Mouse (Mus musculus) kidney, postnatal 14 days (tissue): ENCODE results near the gene Tgfbr3.

Source experiments
- DNase-seq: peaks from one replicate; pipeline ENCODE4 v3.0.0; 2022; ENCODE audit warnings: mixed read lengths

The Tgfbr3 gene

DNA sequence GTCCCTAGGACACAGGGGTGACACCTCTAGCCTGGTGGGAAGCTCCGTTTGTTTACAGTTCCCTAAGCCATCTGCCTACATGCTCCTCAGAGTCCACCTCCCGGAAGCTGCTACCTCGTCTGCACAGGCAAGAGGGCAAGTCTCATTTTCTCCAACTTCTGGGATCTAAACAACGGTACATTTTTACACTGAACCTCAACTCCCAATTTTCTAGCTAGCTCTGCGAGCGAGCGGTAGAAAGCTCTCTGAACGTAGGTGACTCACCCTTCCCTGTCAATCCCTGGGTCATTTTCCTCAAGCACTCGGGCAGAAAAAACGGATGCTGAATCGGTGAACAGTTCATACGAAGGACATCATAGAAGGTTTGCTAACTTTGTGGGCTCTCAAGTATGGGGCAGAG, 122.1 kb downstream of the Tgfbr3 start:
- DNase-seq, result no peak

GRCm38 (mm10) chr5:107166659-107167370, 122.6 kb downstream of the Tgfbr3 start:
- DNase-seq, result no peak

- no peak for DNase-seq
These were observed 123.7 kb downstream of the Tgfbr3 start for GRCm38 (mm10) chr5:107165734-107166133.

- no peak for DNase-seq
These were observed 124.2 kb downstream of the Tgfbr3 start for GRCm38 (mm10) chr5:107165271-107165670.

DNA sequence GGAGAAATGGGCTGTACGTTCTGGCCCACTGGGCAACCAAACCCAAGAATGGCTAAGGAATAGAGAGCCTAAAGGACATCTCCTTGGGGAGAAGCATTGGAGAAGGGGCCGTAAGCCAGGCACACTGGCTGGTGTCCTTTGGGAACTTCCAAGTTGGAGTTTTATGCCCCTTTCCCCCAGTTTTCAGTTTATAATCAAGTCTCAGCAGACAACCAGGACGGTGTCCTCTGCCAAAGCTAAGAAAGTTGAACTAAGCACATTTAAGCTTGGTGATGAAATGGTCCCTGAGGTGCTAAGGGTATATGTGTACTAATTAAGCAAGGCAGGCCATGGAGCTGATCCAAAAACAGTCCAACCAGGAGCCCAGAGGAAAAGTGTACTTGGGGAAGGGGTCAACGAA, 124.6 kb downstream of the Tgfbr3 start:
- no peak for DNase-seq

DNA sequence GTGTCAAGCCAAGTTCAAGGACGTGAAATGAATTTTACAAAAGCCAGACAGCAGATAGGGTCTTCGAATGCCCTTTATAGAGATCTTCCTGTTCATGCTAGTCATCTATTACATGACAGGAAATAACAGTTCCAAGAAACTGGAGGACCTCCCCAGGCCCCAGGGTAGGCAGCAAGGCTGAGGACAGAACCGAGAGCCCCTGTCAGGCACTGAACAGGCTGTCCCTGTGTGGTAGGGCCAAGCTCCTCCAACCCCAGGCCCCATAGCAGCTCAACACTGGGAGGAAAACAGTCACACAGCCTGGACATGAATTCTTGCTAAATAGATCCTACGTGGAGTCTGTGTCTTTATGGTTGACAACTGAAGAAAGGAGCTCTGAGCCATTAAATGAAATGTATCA, 125.3 kb downstream of the Tgfbr3 start:
- DNase-seq, result no peak

DNA sequence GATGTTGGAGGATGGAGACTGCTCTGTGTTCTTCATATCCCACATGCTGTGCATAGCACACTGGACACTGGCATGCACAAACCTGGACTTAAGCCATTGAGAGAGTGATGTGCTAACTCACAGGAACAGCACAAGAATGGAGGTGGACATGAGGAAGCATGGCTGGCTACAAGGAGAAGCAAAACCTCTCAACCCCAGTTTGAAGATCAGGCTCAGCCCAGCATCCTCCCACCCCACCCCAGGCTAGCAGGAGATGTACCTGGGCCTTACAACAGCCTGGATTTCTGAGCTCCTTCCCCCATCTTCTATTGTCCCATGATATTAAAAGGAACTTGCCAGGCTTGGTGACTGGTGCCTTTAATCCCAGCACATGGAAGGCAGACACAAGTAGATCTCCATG, 126.1 kb downstream of the Tgfbr3 start:
- DNase-seq, result no peak

DNA sequence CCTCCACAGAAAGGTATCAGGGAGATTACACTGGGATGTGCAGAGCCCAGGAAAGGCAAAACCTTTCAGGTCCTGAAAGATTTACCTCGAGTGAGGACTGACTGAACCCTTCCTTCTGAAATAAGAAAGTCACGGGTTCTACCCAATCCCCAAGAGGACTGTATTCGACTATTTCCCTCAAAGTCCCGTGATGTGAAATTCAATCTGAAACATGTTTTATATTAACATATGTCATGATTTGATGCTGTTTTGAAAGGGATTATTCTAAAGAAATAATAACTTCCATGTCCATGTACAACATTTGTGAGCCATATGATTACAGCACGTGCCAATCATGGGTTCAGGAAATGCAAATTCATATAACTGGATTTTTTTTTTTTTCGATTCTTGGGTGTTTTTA, 126.6 kb downstream of the Tgfbr3 start:
- DNase-seq, result no peak

GRCm38 (mm10) chr5:107162319-107162718, 127.1 kb downstream of the Tgfbr3 start:
- no peak for DNase-seq

GRCm38 (mm10) chr5:107159914-107160890, 129.2 kb downstream of the Tgfbr3 start:
- peak; percentile 42 for DNase-seq

DNA sequence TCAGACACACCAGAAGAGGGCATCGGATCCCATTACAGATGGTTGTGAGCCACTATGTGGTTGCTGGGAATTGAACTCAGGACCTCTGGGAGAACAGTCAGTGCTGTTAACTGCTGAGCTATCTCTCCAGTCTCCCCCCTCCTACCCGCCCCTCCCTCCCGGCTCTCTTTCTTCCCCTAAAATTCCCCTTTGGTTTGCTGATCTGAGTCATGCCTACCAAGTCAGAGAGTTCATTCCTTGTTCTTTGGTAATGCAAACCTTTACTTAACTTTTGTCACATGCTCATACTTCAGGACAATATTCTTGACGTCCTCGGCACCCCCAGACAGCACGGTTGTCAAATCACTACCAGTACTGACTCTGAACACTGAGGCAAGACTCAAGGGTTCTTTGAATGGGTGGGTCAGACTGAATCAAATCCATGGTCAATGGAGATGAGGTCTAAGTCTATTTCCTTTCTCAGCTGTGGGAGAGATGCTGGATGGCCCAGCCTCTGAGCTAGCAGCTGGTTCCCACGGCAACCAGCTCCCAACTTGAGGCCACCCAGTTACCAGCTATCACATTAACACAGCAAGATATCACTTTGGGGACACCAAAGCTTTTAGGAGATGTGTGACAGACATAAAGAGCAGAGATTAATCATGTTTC, 130.8 kb downstream of the Tgfbr3 start:
- no peak for DNase-seq

DNA sequence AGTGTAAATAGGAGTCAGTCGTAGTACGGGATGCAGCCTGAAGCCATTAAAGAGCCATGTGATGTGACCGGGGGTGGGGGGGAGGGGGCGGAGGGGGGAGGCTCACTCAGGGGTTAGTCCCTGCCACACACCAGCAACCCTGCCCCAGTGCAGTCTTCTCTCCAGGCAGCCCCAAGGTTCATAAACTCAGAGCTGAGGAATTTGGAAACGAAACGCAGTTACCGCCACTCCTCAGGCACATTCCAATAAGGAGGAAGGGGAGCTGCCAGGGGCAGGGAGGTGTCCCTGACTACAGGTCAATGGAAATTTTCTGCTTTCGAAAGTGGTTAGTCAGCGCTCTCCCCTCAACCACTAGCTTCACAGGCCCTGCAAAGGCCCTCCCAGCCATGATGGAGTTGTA, 132.0 kb downstream of the Tgfbr3 start:
- DNase-seq, result peak; percentile 66

DNA sequence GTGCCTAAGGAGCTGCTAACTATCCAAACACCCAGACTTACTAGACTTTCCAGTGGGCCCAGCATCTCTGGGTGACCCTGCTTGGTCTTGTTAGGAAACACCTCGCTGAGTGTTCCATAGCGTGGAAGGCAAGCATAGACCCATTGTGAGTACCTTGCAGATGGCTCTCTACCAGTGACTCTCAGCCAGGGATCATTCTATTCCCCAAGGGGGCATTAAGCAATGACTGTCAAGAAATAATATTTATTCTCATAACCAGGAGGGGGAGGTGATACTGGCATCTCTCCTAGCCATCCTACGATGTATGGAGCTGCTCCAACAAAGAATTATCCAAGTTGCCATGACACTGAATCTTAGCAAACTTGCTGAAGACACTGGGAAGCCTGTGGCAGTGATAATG, 133.3 kb downstream of the Tgfbr3 start:
- no peak for DNase-seq

DNA sequence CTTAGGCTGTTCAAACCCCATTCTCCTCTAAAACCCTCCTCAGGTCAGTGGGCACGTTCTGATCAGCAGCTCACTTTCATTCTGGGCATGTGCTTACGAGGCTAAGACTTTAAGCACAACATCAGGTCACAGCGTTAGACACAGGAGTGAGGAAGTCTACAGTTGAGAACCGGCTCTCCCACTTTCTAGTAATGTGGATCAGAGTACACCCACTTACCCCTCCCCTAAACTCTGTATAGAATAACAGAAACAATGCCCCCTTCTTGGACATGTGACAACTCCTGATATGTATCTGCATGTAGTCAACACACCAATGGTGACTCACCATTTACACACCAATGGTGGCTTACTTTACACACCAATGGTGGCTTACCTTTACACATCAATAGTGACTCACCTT, 136.4 kb downstream of the Tgfbr3 start:
- DNase-seq, result no peak

DNA sequence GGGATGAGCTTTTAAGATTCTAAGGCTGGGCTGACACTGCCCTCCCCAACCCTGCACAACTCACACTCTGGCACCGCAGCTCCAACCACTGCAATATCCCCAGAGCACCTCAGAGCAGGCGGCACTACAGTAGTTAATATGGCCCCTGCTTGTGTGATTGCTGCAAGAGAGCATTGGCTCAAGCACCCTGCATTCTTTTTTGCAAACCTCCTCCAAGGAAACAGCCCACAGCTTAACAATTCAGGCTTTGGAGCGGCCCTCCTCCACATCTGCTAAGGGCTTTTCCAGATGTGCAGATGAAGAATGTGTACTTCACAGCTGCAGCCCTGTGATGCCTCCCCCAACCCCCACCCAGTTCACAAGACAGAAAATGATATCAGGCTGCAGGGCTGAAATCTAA, 138.1 kb downstream of the Tgfbr3 start:
- DNase-seq, result no peak

DNA sequence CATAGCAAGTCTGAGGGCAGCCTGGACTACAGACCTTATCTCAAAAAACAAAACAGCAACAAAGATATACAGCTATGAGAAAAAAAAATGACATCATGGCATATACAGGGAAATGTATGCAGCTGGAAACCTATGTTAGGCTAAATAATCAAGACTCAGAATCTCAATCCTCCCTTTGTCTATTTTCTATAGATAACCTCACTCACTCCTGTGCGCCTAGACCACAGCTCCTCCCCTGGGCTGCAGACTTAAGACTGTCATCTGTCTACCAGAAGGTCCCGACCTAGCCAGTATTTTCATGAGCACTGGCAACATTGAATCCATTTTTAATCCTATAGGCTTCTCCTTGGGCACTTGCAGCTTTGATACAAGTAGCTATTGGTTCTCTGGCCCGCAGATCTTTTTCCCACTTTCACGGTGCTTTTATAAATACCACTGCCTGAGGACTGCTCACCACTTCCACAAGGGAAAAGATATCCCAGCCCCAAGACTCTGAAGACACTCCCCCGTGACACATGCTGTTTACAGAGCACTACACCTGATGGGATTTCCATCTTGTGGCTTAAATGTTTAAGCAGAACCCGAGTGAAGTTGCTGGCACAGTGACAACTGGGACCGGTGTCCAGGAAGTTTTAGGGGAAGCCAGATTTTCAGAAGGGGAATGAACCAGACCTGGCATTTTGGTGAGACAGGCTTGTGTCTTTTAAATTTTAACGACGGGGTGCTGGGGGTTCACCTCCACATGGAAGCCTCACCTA, 138.7 kb downstream of the Tgfbr3 start:
- DNase-seq, result no peak

GRCm38 (mm10) chr5:107147951-107148766, 141.3 kb downstream of the Tgfbr3 start:
- peak; percentile 81 for DNase-seq

- no peak for DNase-seq
These were observed 142.0 kb downstream of the Tgfbr3 start for GRCm38 (mm10) chr5:107147413-107147812.

DNA sequence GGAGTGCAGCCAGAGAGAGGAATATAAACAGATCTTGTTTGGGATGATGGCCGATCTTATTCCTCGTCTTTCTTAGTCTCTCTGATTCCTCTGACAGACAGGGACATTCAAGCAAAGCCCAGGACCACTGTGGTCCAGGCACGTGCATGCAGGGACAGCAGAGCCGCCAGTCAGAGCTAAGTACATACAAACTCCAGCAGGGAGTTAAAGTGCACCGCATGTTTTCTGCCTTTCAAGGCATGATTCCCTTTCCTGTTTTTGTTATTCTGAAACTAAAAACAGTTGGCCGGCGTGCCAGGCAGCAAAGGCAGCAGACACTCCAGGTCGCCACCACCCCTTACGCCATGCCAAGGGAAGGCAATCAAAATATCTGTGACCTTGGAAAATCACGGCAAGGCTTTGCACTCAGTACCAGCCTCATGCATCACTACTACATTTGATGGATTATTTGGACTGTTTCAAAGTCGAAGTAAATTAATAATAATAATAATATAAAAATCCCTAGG, 143.3 kb downstream of the Tgfbr3 start:
- no peak for DNase-seq

- no peak for DNase-seq
These were observed 144.3 kb downstream of the Tgfbr3 start for GRCm38 (mm10) chr5:107145125-107145524.

GRCm38 (mm10) chr5:107144263-107144843, 145.1 kb downstream of the Tgfbr3 start:
- DNase-seq, result no peak
